Mouse (Mus musculus) small intestine, adult 2 months (tissue): Measurements from ENCODE around the gene Akap13. TPM values are rescaled to one million over a fixed set of nuclear protein-coding genes. Genes with fewer than 3 reads are reported as not detected.

Experiments used
- H3K27ac ChIP-seq: fragments of 200-500 bp; 2 replicates; pipeline ENCODE4 v1.5.1; 2012; ENCODE audit warnings: low read depth, low read length, control low read depth, inconsistent platforms; ENCODE audit not compliant: insufficient read depth
- H3K27me3 ChIP-seq: fragments of 200-500 bp; 2 replicates; pipeline ENCODE4 v1.6.1; 2012; ENCODE audit warnings: mild to moderate bottlenecking, moderate library complexity, low read length, inconsistent platforms; ENCODE audit not compliant: control insufficient read depth, insufficient read depth
- H3K36me3 ChIP-seq: fragments of 200-500 bp; 2 replicates; pipeline ENCODE4 v1.6.1; 2012; ENCODE audit warnings: mild to moderate bottlenecking, low read length, control low read depth, inconsistent platforms; ENCODE audit not compliant: control insufficient read depth, insufficient read depth
- H3K4me1 ChIP-seq: fragments of 200-500 bp; 2 replicates; pipeline ENCODE4 v1.6.1; 2012; ENCODE audit warnings: low read length, inconsistent platforms, mixed read lengths; ENCODE audit not compliant: control insufficient read depth, insufficient read depth, insufficient read length
- H3K4me3 ChIP-seq: fragments of 200-500 bp; 2 replicates; pipeline ENCODE4 v1.5.1; 2012; ENCODE audit warnings: low read depth, mild to moderate bottlenecking, control low read depth, inconsistent platforms, low read length, moderate library complexity
- CTCF ChIP-seq: fragments of 200-500 bp; IDR thresholded peaks from 2 replicates; pipeline ENCODE4 v1.5.1; 2012; ENCODE audit warnings: low read depth, mild to moderate bottlenecking, control low read depth, inconsistent platforms, low read length, moderate library complexity, mixed read lengths; ENCODE audit not compliant: insufficient replicate concordance, insufficient read length; ENCODE audit errors: extremely low read depth
- POLR2A ChIP-seq: fragments of 200-500 bp; IDR thresholded peaks from 2 replicates; pipeline ENCODE4 v1.6.1; 2012; ENCODE audit warnings: low read depth, mild to moderate bottlenecking, control low read depth, inconsistent platforms, low read length, moderate library complexity
- WGBS: fragments of 180-500 bp; shearing (Covaris S2); methylation state at CpG from one replicate; pipeline ENCODE4 v1.1.7; 2018; 5-methylcytosine and 5-hydroxymethylcytosine counted together
- polyA plus RNA-seq: library from polyadenylated mRNA; depleted of rRNA; stranded (reverse); fragments of >200 nt; gene quantifications from 2 replicates; pipeline ENCODE4 v1.2.3, GENCODE M21; 2012

Gene Akap13
- polyA plus RNA-seq, 1 experiment: 15.8 TPM

DNA sequence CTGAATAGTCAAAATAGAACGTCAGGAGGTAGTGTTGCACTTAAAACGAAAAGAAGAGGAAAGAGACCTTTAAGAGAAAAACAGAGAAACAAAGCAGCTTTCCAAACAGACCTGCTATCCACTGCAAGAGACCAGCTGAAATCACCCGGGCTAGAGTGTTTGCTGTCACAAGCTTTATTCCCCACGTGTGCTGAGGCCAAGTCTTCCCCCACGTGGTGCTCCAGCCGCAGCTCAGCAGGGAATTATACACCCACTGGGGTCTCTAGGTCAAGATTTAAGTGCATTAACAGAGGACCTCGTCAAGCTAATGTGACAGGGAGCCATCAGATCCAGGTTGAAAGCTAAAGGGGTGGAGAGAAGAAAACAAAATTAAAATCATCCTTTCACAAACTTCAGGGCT lies 24.3 kb upstream of the Akap13 start:
- no peaks in the 10 kb centered on the region for H3K36me3 ChIP-seq
- WGBS: 59% methylated on average over 7 of the region's 7 CpGs
- no peak overlapping the region for H3K4me3 ChIP-seq
- no peak overlapping the region for H3K27ac ChIP-seq
- H3K27me3 ChIP-seq: no peaks in the 10 kb centered on the region
- TF ChIP-seq POLR2A: no peak
- TF ChIP-seq CTCF: no peak
- peaks cover 3% of the 10 kb centered on the region; the same call in 1 of the 2 replicates for H3K4me1 ChIP-seq

DNA sequence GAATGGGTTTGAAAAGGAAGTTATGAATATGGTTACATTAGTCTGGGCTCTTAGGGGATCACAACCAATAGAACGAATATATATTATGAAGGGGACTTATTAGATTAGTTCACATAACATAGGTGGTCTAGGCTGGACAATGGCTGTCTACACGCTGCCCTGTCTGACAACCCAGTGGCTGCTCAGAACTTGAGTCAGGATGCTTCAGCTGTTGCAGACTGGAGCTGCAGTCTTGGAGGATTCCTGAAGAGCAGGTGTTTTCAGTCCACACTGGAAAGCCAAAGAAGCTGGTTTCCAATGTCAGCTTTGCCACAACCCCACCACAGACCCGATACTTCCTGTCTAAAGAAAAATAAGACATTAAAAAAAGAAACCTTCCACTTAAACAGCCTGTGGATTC lies 23.3 kb upstream of the Akap13 start:
- Histone ChIP-seq H3K4me3 (no peak overlapping the region), H3K27ac (no peak overlapping the region), H3K36me3 (no peaks in the 10 kb centered on the region), H3K4me1 (peaks cover 5% of the 10 kb centered on the region; the same call in 1 of the 2 replicates), H3K27me3 (no peaks in the 10 kb centered on the region)
- TF ChIP-seq POLR2A (no peak), CTCF (no peak)
- 84% methylated on average over 3 of the region's 3 CpGs for WGBS

DNA sequence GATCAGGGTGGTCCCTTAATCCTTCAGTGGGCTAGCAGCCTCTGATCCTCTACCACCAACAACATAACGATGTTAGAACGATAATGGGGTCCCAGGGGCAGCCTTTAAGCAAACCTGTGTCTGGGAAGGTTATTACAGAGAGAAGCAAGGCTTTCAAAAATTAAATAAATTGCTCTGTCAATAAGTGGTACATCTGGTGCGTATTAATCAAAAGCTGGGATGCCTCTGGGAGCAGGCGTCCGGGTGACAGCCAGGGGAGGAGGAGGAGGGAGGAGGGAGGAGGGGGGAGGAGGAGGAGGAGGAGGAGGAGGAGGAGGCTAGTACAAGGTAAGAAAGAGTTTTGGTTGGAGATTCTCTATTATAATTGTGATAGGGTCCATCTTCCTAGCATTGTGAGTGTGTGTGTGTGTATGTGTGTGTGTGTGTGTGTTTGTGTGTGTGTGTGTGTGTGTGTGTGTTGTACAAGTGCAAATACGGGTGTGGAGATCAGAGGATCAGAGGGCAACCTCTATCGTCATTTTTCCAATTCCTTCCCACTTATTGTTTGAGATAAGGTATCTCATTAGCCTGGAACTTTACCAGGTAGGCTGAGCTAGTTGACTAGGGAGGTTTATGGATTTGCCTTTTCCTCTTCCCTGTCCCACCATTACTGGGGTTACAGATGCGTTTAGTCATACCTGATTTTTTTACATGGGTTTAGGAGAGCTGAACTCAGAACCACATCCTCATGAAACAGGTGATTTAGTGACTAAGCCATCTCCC lies 18.7 kb upstream of the Akap13 start:
- Histone ChIP-seq H3K27me3 (no peaks in the 10 kb centered on the region), H3K27ac (peak overlapping the region; percentile 22; the same call in 1 of the 2 replicates), H3K36me3 (no peaks in the 10 kb centered on the region), H3K4me1 (peaks cover 12% of the 10 kb centered on the region; the same call in 1 of the 2 replicates), H3K4me3 (no peak overlapping the region)
- WGBS: 30% methylated on average over 6 of the region's 8 CpGs
- no peak for TF ChIP-seq CTCF
- no peak for TF ChIP-seq POLR2A

DNA sequence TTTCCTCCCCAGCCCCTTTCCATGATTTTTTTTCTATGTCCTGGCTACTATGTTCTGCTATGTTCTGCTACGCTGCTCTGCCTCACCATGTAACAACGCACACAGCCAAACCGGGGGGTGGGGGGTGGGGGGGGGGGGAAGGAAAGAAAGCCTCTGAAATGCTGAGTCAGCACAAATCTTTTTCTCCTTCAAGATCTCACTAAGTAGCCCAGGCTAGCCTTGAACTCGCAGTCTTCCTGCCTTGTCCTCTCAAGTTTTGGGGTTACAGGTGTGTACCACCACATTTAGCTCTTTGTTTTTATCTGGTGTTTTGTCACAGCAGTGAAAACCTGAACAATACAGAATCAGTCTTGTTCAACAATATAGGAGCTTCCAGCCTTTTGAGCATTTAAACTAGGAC lies 15.8 kb upstream of the Akap13 start:
- no peak for TF ChIP-seq CTCF
- no peak for TF ChIP-seq POLR2A
- 85% methylated on average over 4 of the region's 4 CpGs for WGBS

DNA sequence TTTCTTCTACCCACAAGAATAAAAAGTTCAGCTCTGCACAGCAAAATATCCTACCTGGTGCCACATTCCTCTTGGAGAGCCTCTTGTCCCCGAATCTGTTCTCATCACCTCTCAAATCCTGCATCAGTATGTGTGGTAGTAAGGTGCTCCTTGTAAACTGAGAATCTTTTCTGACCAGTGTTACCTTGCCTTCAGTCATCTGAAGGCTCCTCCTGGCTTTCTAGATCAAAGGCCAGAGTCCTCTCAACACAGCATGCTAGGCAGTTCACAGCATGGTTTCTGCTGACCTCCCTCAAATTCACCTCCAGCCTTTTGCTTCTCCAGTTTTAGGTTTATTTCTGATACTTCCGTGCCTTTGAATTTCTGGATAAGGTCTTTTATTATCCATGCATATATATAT lies 15.1 kb upstream of the Akap13 start:
- WGBS: 91% methylated on average over 2 of the region's 2 CpGs
- Histone ChIP-seq H3K27me3 (no peaks in the 10 kb centered on the region), H3K4me1 (peaks cover 12% of the 10 kb centered on the region; the same call in 1 of the 2 replicates), H3K36me3 (no peaks in the 10 kb centered on the region), H3K4me3 (no peak overlapping the region), H3K27ac (no peak overlapping the region)
- TF ChIP-seq CTCF: no peak
- TF ChIP-seq POLR2A: no peak

More for the DNA sequence above, 15.8 kb upstream of the Akap13 start:
- Histone ChIP-seq H3K27ac (no peak overlapping the region), H3K4me3 (no peak overlapping the region), H3K27me3 (no peaks in the 10 kb centered on the region), H3K36me3 (no peaks in the 10 kb centered on the region), H3K4me1 (peaks cover 12% of the 10 kb centered on the region; the same call in 1 of the 2 replicates)

DNA sequence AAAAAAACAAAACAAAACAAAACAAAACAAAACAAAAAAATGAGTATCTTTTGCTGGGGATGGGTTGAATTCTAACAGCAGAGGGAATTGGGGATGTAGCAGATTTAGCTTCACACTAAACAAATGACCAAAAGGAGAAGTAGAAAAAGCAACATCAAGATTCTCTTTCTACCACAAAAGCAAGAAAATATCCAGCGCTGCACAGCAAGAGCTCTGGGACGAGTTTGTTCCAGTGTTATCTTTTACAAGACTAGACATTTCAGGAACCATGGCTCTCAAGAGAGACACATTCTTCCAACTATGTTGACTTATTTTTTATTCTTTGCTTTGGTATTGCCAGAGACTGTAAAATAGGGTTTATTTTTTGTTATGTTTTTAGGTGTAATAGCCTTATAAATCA lies 13.4 kb upstream of the Akap13 start:
- H3K27me3 ChIP-seq: no peaks in the 10 kb centered on the region
- TF ChIP-seq POLR2A (no peak), CTCF (no peak)
- H3K4me3 ChIP-seq: no peak overlapping the region
- no peaks in the 10 kb centered on the region for H3K36me3 ChIP-seq
- H3K27ac ChIP-seq: no peak overlapping the region
- 82% methylated on average over 2 of the region's 2 CpGs for WGBS
- peaks cover 7% of the 10 kb centered on the region; the same call in 1 of the 2 replicates for H3K4me1 ChIP-seq

DNA sequence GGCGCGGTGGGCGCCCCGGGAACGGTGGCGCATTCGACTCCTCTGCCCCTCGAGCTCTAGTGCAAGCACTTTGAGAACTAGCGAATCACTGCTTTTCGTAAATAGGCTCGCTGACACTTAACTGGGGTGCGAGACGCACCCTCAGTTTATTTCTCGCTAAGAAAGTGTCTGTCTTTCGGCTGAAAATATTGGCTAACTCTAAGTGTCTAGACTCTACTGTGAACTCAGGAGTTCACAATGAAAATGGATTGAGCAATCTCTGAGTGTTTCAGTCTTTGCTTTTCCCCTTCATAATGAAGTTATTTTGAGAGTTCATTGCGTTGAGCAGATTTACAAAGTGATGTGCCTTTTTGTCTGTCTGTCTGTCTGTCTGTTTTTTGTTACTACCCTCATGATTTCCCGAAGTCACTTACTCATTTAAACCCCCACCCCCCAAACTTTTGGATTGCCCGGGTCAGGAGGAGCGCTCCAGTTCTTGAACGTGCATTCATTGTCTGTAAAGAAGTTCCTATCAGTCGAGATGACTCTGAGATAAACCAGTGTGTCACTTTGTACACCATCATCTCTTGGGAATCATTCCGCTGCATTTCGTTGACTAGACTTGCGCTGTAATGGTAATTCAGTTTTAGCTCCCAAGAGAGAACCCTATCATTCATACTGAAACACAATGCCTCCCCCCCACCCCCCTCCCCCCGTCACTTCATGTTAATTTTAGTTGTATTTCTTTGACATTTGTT lies 986 bp downstream of the Akap13 start:
- Histone ChIP-seq H3K27ac (peak overlapping the region; percentile 85), H3K27me3 (no peaks in the 10 kb centered on the region), H3K4me3 (peak overlapping the region; percentile 79), H3K36me3 (no peaks in the 10 kb centered on the region), H3K4me1 (peaks cover 5% of the 10 kb centered on the region; the same call in 1 of the 2 replicates)
- TF ChIP-seq CTCF (no peak), POLR2A (no peak)
- WGBS: 4% methylated on average over 25 of the region's 25 CpGs
